Mouse (Mus musculus): ENCODE data around the gene Ssbp2.
A peak's percentile ranks its signal among the peaks of the same experiment; 100 is the strongest.

Gene Ssbp2

DNA sequence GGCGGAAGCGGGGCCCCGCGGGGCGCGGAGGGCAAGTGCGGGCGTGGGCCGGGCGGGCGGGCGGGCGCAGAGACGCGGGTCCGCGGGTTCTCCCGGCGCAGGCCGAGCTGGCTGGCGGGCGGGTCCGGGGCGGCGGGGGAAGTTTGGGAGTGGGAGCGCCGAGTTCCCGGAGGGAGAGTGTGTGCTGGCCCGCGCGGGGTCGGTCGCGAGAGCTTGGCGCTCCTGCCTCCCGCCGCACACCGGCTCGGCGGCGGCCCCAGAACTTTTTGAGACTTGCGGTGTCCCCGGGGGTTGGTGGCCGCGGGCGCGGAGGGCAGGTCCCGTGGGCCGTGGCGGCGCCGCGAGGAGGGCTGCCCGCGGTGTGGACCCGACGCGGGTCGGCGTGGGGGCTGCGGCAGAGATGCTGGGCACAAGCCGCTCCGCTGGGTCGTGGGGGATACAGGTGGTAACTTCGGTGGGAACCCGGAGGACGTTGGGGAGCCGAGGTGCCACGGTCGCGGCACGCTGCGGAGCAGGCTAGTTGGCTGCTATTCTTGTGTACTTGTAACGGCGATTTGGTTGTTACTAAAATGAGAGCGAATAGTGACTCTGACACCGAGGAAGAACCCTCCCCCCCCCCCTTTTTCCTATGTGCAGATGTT lies 1.7 kb downstream of the Ssbp2 start:
- DNase-seq (ENCODE audit: low read depth): peak; percentile 54

DNA sequence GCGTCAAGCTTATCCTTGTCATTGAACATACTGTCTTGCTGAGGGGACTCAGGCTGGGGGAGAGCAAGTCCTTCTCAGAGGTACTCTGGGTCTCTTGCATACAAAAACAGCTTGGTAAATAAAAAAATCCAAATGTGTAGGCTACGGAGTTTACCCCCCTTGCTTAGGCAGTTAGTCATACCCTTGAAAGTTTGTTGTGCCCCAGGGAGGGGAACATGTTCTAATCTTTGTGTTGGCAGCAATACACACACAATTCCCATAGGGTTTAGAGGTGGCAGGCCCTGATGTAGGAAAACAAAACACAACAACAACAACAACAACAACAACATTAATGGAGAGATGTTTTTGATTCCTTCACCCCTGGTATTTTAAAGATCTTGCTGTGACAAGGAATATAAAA lies 2.3 kb downstream of the Ssbp2 start:
- DNase-seq (ENCODE audit: low read depth): peak; percentile 50

DNA sequence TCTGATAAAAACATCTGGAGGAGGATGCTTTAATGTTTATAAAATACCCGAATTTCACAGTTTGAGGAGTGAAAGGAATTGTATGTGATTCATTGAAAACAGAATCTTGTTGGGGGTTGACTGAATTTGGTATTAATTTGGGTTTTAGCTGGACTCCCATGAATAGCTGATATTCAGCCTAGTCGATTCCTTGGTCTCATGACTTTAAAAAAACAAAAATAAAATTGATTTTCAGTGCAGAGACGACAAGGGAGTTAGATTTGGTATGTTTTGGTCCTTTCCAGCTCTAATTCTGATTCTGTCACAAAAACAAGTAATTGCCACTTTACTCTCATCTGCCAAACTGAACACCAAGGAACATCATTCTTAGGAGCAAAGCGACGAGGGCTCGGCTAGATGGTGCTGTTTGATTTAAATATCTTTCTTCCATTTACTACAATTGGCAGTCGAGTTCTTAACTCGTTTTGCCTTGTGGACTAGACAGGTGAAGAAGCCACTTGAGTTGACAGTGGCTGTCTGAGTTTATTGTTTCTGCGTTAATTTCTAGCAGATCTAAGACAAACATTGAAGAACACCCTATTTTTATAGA lies 2.9 kb downstream of the Ssbp2 start:
- DNase-seq (ENCODE audit: low read depth): peak; percentile 52

DNA sequence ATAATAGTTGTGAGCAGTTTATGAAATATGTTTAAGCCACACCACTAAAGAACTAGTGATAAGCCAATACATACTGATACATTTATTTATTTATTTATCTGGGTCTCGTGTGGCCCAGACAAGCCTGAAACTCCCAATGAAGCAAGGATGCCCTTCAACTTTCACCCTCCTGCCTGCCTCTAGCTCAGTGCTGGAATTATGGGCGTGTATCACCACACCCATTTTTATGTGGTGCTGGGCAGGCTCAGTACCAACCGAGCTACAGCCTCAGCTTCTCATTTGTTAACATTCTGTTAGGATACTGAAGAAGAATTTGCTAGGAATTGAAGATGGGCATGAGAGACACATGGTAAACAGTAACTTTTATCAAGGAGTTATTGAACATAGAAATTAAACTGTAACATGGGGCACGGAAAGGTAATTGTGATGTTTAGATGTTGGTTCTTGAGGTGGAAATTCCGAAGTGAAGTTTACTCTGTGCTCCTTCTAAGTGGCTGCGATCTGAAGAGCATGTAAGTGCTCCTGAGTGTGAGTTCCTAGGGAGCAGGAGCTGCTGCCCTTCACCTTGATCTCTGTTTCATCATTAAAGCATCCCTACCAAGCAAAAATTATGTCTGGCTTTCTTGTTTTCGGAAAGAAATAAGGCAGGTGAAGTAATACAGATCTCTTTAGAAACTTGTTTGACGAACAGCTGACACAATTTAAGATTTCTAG lies 5.1 kb downstream of the Ssbp2 start:
- DNase-seq (ENCODE audit: low read depth): no peak

DNA sequence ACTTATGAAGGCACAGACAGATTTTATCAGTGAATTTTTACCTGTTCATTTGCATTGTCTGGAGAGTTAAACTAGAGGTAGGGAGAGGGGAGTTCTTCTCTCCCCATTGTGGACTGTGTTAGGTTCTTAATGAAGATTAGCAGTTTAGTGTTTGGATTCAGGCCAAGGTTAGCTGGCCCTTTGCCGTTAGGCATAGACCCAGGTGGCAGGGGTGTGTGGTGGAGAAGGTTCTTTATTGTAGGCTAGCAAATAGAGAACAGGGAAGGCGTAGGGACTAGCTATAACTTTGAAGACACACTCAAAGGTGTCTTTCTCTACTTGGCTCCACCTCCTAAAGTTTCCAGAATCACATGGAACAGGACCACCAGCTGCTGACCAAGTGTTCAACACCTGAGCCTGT lies 11.5 kb downstream of the Ssbp2 start:
- DNase-seq (ENCODE audit: low read depth): no peak

DNA sequence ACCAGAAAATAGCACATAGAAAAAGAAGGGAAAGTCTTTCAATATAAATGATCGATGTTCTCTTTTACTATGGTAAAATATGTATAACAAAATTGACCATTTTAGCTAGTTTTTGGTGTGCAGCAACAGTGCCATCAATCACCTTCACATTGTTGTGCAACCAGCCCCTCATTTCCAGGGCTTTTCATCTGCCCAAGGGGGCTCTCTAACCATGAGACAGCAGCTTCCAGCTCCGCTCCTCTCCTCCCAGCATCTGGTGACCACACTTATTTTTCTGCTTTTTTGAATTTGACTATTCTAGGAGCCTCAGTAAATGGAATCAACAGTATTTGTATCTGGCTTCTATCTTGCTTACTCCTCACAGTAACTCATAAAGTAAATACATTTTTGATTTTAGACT lies 11.9 kb downstream of the Ssbp2 start:
- no peak for DNase-seq (ENCODE audit: low read depth)

DNA sequence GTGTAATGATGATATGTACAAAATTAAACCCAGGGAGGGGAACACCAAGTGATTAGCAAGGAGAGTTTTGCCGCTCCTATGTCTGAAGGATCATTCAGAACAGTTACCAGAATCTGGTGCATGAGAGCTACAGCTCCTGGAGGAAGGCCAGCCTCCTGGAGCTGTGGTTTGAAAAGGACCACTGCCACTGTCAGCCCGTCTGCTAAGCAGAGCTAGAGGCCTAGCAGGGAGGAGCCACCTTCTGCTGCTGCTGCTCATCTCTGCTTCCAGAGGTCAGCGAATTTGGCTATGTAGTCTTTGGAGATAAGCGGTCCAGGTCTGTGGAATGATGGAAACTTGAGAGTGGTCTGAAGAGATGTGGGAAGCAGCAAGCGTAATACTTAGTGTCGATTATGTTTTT lies 13.4 kb downstream of the Ssbp2 start:
- DNase-seq (ENCODE audit: low read depth): no peak

DNA sequence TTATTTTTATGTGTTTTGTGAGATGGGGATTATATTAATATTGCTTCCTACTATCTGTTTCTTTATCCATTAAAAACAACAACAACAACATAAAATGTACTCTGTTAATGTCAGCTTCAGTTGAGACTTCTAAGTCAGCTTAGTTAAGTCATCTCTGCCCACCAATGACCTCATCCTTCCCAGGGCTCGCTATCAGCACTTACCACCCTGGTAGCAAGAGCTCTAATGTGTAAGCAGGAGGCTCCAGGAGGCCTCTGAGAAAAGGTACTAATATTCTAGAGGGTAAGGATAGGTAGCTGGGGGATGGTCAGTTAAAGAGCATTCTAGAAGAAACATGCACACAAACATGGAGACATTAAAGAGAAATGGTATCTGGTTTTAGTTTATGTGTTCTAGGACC lies 13.9 kb downstream of the Ssbp2 start:
- DNase-seq (ENCODE audit: low read depth): no peak

DNA sequence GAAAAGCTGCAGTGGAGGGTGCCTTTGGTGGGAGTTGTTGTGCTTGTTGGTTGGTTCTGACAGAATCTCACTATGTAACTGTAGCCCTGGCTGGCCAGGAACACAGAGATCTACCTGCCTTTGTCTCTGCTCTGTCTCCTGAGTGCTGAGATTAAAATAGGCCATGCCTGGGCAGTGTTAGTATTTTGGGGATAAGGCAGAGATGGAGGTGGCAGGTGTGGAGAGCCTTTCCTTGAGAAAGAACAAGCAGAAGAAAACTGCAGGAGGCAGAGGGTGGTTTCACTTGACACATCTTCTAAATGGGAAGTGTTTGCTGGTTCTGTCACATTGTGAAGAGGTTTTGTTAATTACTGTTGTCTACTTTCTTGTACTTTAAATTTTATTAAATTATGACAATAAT lies 15.8 kb downstream of the Ssbp2 start:
- DNase-seq (ENCODE audit: low read depth): no peak

DNA sequence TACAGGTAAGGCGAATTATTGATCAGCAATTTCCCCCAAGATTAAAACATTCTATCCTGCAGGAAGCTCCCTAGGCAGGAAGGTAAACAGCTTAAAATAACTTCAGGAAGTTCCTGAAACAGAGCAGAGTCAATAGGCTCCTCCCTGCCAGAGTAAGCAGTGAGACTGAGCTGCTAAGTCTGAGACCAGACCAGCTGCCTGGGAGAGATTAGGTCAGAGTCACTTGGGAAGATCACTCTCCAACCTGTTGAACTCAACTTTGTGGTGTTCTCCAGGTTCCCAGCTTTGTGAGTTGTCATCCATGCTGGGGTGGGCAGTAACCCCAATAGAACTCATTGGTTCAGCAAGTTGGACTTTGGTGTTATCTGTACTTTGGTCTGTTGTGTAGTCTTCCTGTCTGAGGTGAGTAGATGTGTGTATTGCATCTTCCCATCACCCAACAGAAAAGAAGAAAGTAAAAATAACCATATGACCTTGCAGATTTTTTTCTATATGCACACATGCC lies 16.6 kb downstream of the Ssbp2 start:
- no peak for DNase-seq (ENCODE audit: low read depth)

DNA sequence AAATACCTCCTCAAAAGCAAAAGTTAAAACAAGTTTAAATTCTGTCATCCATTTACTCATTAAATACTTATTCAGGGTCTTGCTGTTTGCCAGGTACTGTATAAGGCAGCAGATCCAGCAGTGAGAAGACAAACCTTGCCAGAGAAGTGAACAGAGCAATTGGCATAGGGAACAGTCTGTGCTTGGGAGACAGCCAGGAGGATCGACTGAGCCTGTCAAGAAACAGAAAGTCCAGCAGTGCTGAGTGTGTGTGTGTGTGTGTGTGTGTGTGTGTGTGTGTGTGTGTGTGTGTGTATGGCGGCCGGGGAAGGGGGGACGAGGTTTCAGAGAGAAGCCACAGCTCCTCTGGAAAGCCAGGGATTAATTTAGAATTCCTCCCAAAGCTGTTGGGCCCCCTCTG lies 17.9 kb downstream of the Ssbp2 start:
- no peak for DNase-seq (ENCODE audit: low read depth)

DNA sequence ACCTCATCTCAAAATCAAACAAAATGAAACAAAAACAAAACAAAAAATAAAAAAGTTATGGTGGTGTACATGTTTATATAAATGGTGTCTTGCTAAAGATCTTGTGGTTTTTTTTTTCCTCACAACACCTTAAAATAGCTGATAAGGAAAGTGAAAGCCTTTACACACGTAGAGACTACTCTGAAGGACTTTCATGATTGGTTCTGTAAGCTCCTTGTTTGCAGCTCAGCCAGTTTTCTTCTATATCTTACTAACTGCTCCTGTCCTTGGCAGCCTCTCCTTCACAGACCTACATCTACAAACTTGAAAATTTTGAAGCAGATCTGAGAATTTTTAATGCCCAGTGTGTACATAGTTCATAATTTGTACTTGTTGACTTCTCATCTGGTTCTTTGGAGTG lies 24.2 kb downstream of the Ssbp2 start:
- peak; percentile 78 for DNase-seq (ENCODE audit: low read depth)

DNA sequence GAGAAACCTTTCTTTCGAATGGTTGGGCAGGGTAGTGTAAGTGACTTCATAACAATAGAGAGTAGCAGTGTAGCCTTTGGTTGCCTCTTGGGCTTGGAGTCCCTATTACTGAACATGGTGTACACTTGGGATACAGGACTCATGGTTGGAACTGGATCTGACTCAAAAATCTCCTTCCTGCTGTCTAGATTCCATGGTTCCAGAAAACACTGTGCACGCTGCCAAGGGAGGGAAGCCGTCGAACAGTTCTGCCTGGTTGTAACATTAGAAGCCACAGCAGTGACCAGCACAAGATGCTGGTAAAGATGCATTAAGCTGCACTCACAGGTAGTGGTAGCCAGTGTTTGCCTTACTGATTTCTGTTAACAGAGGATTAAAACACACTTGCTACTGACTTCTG lies 32.0 kb downstream of the Ssbp2 start:
- no peak for DNase-seq (ENCODE audit: low read depth)

DNA sequence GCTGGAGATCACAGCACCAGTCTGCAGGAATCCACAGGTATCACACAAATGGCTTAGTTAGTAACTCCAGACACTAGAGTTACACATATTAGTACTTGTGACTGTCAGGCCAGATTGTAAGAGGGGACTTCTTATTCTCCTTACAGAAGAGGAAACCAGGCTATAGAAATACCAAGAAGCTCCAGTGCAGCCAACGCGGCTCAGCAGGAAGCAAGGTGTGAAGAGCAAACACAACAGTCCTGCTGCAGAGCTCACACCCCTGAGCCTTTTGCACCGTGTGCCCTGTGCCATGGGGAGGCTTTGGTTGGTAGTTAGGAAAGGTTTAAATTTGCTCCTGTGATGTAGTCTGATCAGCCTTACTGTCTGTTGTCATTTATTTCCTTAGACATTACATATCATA lies 37.0 kb downstream of the Ssbp2 start:
- no peak for DNase-seq (ENCODE audit: low read depth)

DNA sequence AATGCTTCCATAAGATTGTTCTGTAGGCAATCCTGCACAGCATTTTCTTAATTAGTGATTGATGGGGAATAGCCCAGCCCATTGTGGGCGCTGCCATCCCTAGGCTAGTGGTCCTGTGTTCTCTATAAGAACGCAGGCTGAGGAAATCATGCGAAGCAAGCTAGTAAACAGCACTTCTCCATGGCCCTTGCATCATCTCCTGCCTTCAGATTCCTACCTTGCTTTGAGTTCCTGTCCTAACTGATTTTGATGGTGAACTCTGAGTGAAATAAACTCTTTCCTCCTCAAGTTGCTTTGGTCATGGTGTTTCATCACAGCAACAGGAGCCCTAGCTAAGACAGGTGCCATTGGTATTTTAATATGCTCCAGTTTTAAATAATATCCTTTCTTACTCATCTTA lies 41.7 kb downstream of the Ssbp2 start:
- no peak for DNase-seq (ENCODE audit: low read depth)

DNA sequence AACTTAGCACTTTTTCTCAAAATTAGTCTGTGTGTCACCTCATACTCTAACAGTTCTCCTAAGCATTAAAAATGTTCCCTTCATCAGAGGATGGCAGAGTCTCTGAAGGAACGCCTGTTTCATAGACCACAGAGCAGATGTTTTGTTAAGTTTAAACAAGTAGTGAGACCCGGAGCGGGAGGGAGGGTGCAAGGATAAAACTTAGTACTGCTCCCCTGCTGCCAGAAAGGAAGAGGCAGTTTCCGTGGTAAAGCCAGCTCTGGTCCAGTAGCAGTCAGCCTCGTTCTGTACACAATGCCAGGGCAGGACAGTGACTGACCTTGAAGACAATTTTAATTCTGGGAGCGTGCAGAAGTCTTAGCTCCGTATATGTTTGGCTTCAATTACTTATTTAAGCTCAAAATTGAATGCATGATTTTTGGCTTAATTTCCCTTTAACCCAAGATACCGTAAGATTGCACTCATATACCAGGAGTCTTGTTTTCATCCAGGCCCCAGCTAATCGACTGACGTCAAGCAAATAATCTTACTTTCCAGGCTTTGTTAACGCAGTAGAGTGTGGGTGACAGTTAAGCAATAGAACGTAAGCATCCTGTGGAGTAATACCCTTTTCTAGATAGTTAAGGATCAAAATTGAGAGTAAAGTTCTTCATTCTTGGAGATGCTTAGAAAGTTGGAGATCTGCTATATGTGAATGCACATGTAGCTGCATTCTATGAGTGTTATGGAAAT lies 42.7 kb downstream of the Ssbp2 start:
- DNase-seq (ENCODE audit: low read depth): no peak

DNA sequence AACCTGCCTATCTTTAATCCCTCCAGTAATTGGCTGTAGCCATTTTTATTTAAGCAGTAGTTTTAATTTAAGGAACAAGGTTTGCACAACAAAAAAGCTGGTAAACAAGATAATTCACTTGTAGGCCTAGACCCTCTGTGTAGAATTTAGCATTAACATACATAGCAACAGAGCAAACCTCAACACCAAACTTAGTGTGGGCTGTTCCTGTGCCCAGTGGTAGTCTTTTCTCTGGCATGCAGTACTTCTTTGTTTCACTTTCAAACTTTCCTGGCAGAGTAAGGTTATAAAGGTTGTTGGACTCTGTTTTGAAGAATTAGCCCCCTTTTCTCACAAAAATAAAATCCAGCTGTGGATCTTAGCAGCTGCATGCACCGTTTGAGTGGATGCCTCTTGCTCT lies 48.9 kb downstream of the Ssbp2 start:
- peak; percentile 21 for DNase-seq (ENCODE audit: low read depth)

DNA sequence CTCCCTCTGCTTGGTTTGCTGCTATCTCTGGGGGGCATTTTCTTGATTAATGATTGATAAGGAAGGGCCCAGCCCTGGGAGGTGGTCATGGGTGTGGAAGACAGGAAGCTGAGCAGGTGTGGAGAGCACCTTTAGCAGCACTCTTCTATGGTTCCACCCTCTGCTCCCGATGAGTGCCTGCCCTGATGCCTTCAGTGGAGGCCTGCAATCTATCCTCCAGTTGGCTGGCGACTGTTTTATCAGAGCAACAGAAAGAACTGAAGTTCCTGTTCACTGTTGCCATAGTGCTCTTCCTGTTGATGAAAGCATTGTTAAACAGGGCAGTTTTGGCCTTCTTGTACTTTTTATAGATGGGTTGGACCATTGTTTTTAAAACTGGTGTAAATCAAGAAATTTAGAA lies 49.4 kb downstream of the Ssbp2 start:
- peak; percentile 29 for DNase-seq (ENCODE audit: low read depth)

DNA sequence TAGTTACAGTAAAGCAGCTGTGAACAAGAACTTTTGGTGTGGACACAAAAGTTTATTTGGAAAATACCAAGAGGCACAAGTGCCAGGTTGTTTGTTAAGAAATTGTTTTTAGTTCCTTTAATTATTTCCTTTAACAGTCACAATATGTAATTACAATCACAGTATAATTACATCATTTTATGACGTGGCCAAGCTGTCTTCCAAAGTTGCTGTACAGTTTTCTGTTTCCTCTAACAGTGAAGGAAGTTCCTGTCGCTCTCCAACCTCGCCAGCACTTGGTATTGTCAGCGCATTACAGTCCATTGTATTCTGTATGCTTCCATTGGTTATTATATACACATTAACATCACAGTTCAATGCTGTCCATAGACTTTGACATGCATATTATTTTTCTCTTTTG lies 54.9 kb downstream of the Ssbp2 start:
- no peak for DNase-seq (ENCODE audit: low read depth)

DNA sequence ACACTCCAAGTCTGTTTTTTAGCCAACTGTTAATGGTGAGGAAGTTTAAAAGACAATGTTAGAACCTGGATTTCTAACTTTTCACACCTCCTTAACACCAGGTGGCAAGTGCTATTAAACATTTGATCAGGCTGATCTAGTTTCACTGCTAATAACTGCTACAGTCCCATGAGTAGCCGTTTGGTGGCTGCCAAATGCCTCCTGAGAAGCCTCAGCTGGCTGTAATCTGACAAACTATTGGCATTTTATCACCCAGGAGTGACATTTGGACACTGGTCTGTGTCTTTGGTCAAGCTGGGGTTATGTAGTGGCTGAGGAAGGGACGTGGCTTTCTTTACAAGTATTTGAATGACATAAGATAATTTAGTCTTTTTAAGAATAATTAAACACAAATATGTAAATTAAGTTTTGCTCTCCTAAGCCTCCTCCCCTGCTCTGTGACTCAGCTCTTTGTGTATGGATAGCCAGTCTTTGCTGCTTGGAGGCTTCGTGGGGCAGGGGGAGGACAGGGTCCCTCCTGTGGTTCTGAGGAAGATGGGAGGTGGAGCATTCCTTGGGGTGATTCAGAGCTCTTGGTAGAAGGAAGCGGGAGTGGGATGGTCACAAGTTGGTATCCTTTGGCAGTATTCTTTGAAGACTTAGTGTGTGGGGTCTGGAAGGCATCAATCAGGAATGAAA lies 60.1 kb downstream of the Ssbp2 start:
- DNase-seq (ENCODE audit: low read depth): no peak

DNA sequence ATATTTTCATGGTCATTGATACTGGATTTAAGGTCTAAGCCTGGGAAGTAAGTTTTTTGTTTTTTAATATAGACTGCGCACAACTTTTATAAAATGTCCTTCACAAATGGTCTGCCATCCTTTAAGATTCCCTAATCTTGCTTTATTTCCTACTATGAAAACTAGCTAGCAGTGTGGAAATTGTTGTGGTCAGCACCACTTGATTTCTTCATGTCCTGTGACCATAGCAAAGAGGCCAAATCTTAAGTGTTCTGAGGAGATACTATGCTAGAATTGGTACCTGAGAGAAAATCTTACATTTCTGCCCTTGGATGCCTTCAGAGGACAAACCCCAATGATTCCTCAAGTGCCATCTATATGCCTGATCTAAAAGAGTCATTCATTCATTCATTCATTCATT lies 60.9 kb downstream of the Ssbp2 start:
- no peak for DNase-seq (ENCODE audit: low read depth)

DNA sequence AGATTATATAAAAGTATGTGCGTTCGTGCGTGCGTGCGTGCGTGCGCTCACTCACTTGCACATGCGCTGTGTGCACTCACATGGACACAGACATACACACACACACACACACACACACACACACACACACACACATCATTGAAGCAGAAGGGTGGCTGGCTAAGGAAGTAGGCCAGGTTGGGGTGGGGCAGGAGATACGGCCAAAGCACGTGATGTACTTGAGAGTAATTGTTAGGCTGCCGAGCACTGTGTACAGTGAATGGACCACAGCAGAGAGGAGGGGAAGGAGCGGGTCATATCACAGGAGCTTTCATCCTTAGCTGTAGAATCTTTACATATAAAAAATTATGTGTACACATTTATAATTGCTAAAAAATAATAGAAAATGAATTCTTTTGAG lies 66.0 kb downstream of the Ssbp2 start:
- no peak for DNase-seq (ENCODE audit: low read depth)
